Mouse (Mus musculus): ENCODE data around the gene Stxbp5.
"Not testable (repeated sequence)": the region's sequence is repeated elsewhere in the genome, so short reads cannot be mapped to it uniquely, and the experiment has no call there.

Gene Stxbp5

GRCm38 (mm10) chr10:9901071-9901696, at the start of gene Stxbp5:
TSS of gene Stxbp5 (minus strand) at chr10:9901079.
- peak; percentile 80 for DNase-seq (ENCODE audit: low read depth, low spot score)

DNA sequence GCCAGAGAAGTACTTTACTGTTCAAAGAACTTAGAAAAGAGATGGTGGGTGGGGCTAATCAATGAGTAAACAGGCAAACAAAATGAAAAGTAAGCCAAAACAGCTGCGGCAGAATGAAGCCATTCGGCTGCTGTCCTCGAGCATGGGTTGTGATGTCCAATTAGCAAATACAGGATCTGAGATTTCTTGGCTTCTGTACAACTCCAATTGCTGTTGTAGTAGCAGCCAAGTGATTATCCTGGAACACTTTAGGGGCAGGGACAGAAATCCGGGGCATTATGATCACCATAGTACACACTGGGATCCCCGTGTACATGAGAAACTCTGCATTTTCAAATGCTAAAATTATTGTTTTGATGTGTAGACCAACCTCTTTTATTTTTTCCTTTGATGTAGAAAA, 11.5 kb upstream of the Stxbp5 start:
- DNase-seq (ENCODE audit: low read depth, low spot score), result peak; percentile 24

- no peak for DNase-seq (ENCODE audit: low read depth, low spot score)
These were observed 7.1 kb upstream of the Stxbp5 start for GRCm38 (mm10) chr10:9907919-9908502.

DNA sequence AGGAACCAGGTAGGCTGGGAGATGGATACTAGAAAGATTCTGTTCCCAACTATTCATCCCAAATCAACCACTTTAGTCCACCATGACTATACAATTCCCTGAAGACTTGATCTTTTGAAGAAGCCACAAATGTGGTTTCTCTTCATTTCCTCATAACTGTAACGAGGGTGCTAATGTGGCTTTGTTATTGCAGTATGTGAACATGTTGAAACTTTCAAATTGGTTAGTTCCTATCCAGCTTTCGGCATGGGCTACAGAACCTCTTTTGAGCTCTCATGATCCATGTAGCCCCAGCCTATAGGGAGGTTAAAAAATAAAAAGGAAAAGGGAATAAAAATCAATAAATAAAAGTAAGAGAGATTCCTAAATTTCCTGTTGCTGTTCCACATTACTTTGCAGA, 6.6 kb upstream of the Stxbp5 start:
- DNase-seq (ENCODE audit: low read depth, low spot score), result no peak

DNA sequence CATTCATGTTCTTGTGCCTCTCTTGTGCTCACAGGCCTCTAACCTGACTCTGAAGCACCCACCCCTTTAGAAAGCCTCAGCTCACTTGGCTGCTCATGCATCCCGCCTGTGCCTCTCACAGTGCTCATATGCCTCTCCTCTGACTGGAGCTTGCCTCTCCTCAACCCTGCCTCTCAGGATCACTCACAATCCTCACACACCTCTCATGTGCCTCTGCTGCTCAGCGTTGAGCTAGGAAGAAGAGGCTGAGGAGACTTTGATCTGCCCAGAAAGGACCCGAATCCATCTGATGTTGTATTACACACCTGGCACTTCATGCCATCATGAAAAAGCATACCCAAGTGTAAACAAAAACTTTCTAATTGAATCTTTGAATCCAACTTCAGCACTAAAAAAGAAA, 5.3 kb upstream of the Stxbp5 start:
- no peak for DNase-seq (ENCODE audit: low read depth, low spot score)

DNA sequence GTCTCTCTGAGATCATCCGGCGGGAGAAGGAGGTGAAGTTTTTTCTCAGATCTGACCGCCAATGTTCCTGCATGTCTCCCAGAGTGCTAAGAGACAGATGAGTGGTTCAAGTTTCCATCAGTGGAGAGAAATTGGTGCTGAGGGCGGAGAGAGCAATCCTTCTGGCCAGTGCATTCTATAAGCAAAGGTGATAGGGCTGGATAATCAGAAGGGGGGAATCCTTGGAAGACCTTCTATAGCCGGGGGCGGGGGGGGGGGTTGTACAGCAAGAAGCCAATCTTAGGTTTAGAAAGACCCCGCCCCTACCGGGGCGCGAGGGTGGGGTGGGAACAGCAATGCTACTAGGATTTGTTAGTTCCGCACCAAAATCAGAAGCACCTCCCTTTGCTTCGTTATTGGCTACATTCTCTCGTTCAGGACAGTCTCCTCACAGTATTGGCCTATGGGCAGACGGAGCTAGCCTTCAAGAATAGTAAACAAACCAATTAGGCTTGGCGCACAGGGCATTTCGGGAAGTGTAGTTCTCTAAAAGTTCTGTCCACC, 889 bp upstream of the Stxbp5 start:
- peak; percentile 47 for DNase-seq (ENCODE audit: low read depth, low spot score)

- peak; percentile 41 for DNase-seq (ENCODE audit: low read depth, low spot score)
These were observed 386 bp downstream of the Stxbp5 start for GRCm38 (mm10) chr10:9900315-9901070.

DNA sequence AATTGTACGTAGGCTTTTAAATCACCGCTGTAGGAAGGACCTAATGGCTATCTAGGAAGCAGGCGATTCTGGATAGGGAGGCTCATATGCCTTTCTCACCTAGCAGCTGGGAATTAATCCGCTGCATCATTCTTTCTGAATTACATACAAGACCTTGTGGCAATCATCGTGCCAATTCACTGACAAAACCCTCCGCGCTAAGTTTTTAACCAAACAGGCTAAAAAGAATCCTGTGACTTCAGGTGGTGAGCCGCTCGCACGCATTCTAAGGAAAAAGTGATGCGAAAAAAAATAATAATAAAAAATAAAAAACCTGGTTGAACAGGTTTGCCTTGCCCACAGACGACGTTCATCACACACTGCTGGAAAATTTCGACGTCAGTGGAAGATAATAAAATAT, 1.1 kb downstream of the Stxbp5 start:
- no peak for DNase-seq (ENCODE audit: low read depth, low spot score)

DNA sequence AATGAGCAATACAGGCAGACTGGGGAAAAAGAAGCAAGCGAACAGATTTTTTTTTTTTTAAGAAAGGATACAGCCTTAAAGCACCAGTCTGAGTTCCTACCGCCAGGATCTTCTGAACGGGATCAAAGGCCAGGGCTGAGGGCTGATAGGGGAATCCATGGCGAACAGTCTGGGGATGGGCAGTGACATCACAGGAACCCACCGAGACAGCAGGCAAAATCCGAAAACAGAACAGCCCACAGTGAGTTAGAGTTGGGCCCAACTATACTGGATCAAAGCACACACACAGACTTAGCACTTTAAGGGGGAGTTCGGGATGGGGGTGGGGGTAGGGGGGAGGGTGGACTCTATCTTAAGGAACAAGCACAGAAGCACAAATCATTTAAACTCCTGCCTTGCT, 1.8 kb downstream of the Stxbp5 start:
- no peak for DNase-seq (ENCODE audit: low read depth, low spot score)

DNA sequence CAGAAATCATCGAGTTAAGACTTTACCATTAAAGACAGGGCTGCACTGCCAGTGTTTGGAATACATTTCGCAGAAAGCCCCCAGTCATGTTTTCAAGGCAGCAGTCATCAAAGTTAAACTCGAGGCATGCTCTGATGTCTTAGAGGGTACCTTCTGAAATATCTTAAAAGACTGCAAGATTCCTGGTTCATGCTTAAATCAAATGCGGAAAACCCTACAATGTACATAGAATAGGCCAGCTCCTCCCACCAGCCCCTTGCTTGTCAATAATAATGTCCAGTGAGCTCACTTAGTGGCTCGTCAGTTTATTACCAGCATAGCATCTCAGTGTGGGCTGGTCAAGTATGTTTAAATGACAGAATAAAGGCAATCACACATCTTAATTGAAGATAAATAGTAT, 3.0 kb downstream of the Stxbp5 start:
- no peak for DNase-seq (ENCODE audit: low read depth, low spot score)

DNA sequence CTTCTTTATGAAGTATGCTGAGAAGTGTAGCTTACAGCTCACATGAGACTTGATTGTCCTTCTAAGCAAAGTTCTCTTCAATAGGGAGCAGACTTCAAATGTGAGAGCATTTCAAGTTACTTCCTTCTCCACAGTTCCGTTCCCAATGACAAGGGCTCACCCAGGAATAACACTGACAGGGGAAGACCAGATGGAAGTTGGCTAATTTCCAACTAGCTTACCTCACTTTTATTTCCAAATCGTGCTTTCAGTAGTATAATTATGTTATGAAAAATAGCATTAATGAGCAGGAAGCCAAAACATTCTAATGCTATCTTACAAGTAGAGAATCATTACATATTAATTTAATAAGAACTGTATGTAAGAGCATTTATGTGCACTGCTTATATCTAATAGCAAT, 7.3 kb downstream of the Stxbp5 start:
- DNase-seq (ENCODE audit: low read depth, low spot score), result no peak

DNA sequence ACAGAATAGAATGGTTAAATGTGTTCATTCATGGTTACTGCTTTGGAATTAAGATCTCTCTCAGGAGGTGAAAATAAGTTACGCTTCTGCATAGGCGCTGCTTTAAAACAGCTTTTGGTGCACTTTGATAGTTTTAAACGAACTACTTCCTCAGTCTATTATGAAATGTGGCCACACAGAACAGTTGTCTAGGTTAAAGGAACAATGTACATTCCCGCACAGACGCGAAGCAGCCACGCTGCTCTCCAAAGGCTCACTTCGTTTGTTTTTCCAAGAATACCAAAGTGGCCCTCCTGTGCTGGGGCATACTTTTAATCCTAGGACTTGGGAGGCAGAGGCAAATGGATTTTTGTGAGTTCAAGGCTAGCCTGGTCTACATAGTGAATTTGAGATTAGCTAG, 11.2 kb downstream of the Stxbp5 start:
- no peak for DNase-seq (ENCODE audit: low read depth, low spot score)

DNA sequence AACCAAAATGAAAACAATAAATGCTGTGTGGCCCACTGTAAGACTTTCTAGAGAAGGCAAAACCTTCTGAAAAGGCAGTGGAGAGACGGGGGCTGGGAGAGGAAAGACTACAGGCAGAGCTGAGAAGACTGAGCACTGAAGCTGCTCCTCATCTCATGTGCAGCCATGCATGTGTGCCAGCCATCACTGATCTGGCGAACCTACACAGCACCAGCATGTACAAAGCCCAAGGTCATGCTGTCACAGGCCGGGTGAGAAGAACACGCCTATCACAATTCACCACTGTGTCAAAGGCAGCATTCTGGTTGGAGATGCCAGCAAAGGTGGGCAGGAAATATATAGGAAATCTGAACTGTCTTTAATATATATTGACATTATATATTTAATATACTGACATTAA, 12.2 kb downstream of the Stxbp5 start:
- no peak for DNase-seq (ENCODE audit: low read depth, low spot score)

DNA sequence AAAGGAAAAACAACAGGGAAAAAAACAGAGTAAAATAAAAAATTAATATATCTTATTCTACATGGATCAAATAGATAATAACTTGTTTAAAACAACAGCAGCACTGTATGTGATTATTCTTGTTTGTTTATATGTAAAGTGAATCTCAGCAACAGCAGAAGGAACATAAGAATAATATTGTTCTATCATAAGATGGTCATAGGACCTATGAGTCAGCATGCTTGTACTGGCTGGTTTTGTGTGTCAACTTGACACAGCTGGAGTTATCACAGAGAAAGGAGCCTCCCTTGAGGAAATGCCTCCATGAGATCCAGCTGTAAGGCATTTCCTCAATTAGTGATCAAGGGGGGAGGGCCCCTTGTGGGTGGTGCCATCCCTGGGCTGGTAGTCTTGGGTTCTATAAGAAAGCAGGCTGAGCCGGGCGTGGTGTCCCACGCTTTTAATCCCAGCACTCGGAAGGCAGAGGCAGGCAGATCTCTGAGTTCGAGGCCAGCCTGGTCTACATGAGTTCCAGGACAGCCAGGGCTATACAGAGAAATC, 19.0 kb downstream of the Stxbp5 start:
- not testable (repeated sequence) for DNase-seq (ENCODE audit: low read depth, low spot score)

DNA sequence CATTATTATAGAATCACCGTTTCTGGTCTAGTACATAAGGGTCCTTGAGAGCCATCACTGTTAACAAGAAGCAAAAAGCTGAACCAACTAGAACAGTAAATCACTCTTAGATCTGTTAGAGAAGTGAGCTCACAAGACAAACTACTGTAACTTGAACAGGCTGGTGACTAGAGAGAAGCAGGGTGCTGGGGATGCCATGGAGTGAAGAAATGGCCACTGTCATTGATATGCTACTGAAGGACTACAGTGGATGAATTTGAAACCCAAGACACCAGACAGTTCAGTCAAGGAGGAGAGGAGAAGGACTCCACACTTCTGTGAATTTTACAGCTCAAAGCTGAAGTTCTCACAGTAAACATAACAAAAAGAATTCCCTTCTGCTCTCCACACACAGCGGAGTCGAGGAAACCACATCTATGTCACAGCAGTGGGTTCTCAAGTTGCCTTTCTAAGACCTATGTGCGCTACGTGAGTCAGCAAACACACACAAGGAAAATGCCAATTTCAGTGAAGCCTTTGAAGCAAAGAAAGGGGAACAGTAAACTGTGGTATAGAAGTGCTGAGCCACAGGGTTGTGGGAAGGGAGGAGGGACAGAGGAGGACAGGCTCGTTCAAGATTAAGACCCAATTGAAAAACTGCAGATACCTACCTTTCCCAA, 20.7 kb downstream of the Stxbp5 start:
- DNase-seq (ENCODE audit: low read depth, low spot score), result no peak

DNA sequence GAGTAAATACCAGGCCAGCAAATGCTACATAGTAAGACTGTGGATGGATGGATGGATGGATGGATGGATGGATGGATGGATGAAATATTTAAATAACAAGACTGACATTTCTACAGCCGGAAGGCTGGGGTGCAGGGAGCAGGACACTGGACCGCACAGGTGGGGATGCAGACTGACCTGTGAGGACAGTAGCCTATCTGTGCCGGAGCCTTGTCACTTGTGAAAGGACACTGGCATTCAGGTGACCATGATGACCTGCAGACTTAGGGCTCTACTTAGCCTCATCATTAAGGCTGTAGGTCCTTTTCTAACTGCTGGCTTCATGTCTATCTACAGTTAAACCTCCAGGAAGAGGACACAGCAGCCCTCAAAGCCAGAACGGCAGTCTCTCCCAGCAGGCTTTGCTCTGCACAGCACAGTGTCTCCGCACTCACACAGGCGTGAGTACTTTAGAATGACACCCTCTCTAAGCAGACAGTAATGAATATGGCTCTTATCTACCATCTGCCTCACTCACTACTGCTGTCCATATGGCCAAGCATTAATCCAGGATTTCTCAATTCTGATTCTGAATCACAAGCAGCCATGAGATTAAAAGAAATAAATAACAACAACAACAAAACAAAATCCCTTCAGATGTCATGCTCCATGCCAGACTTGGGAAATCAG, 21.9 kb downstream of the Stxbp5 start:
- DNase-seq (ENCODE audit: low read depth, low spot score), result no peak

- no peak for DNase-seq (ENCODE audit: low read depth, low spot score)
These were observed 25.0 kb downstream of the Stxbp5 start for GRCm38 (mm10) chr10:9875905-9876304.

DNA sequence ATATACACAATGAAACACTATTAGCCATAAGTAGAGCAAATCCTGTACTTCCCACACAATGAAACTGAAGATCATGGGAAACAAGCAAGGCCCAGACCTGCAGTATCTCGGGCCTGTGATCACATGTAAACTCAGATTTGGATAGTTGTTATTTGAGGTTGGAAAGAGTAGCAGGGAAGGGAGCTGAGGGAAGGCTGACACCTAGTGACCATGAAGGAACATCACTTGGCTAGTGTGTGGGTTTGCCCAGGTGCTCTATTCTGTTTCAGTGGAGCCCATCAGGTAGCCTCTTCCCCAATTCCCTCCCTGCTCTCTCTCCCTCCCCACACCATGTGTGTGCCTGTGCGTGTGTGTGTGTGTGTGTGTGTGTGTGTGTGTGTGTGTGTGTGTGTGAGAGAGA, 28.7 kb downstream of the Stxbp5 start:
- no peak for DNase-seq (ENCODE audit: low read depth, low spot score)

GRCm38 (mm10) chr10:9866793-9867579, 33.9 kb downstream of the Stxbp5 start:
- DNase-seq (ENCODE audit: low read depth, low spot score), result no peak

DNA sequence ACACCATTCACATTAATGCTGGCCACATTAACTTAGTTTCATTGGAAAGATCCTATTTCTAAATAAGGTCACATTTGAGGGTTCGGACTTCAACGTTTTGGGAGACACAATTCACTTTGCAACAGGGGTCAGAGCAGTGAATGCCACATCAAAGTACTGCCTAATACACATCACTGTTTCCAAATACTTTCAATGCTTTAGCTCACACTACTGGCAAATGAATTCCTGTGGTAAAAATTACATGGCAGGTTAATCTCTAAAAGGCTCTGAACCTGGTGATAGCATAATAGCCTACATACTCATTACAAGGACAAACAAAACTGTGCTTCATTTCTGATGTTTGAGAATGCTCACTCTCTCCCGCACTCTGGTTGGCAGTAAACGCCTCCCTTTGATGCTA, 40.9 kb downstream of the Stxbp5 start:
- no peak for DNase-seq (ENCODE audit: low read depth, low spot score)

DNA sequence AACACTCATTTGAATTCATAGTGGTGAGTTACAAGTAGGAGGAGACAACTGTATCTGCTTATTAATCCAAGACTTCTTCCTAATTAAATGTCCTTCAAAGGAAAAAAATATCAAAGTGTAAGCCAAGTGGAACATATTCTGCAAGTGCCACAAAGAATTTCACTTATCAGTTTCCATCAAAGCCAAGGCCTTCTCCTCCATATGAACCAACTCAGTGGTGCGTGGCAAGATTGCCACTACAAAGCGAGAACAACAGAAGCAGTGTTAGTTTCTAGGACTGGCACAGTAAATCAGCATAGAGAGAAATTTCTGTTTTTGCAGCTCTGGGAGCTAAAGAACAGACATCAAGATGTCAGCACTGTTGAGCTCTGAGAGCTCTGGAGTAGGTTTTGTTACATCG, 41.4 kb downstream of the Stxbp5 start:
- no peak for DNase-seq (ENCODE audit: low read depth, low spot score)
